Mouse (Mus musculus) regulatory T cell (primary cell): ENCODE measurements around the gene Gm44790.
"Not testable (repeated sequence)": the region's sequence is repeated elsewhere in the genome, so short reads cannot be mapped to it uniquely, and the experiment has no call there.

Experiments
- in situ Hi-C: fragments of 300-600 bp; cut with MboI, MseI; formaldehyde crosslinking; loops from one replicate; pipeline ENCODE4 v1.15.1; 2025; ENCODE audit warnings: high pct_unique_total_duplicates

The Gm44790 gene

GRCm38 (mm10) chr6:86472100-86472955 lies 45.9 kb downstream of the Gm44790 start:
- in situ Hi-C loops = loop anchor here (10.0 kb wide), 1 partner anchor 52 kb away; the partner anchor contains the start of gene Pcbp1

GRCm38 (mm10) chr6:86473077-86473476 lies 46.6 kb downstream of the Gm44790 start:
- in situ Hi-C loops = loop anchor here (10.0 kb wide), 1 partner anchor 52 kb away; the partner anchor contains the start of gene Pcbp1

- in situ Hi-C loops = loop anchor here (10.0 kb wide), 1 partner anchor 51 kb away; the partner anchor contains the start of gene Pcbp1
Measured at GRCm38 (mm10) chr6:86474072-86474471, 47.6 kb downstream of the Gm44790 start.

GRCm38 (mm10) chr6:86474646-86475181 lies 48.3 kb downstream of the Gm44790 start:
- in situ Hi-C loops = loop anchor here (10.0 kb wide), 1 partner anchor 50 kb away; the partner anchor contains the start of gene Pcbp1

- in situ Hi-C loops = loop anchor here (10.0 kb wide), 1 partner anchor 49 kb away; the partner anchor contains the start of gene Pcbp1
Measured at GRCm38 (mm10) chr6:86475462-86476167, 49.2 kb downstream of the Gm44790 start.

- in situ Hi-C loops = loop anchor here (10.0 kb wide), 1 partner anchor 48 kb away; the partner anchor contains the start of gene Pcbp1
Measured at GRCm38 (mm10) chr6:86476931-86477330, 50.5 kb downstream of the Gm44790 start.

- in situ Hi-C loops = loop anchor here (10.0 kb wide), 1 partner anchor 45 kb away; the partner anchor contains the start of gene Pcbp1
Measured at GRCm38 (mm10) chr6:86479311-86479710, 52.9 kb downstream of the Gm44790 start.

GRCm38 (mm10) chr6:86479816-86480188 lies 53.3 kb downstream of the Gm44790 start:
- in situ Hi-C loops = loop anchor here (10.0 kb wide), 1 partner anchor 45 kb away; the partner anchor contains the start of gene Pcbp1

- in situ Hi-C loops = no loop called here
Measured at GRCm38 (mm10) chr6:86480189-86480831, 53.9 kb downstream of the Gm44790 start.

GRCm38 (mm10) chr6:86481871-86482270 lies 55.4 kb downstream of the Gm44790 start:
- in situ Hi-C loops = no loop called here

GRCm38 (mm10) chr6:86485943-86486640 lies 59.6 kb downstream of the Gm44790 start:
- in situ Hi-C loops = no loop called here

GRCm38 (mm10) chr6:86487358-86488148 lies 61.1 kb downstream of the Gm44790 start:
- in situ Hi-C loops = no loop called here

- in situ Hi-C loops = no loop called here
Measured at GRCm38 (mm10) chr6:86488149-86488485, 61.7 kb downstream of the Gm44790 start.

GRCm38 (mm10) chr6:86489945-86490344 lies 63.5 kb downstream of the Gm44790 start:
- in situ Hi-C loops = no loop called here

GRCm38 (mm10) chr6:86490413-86490812 lies 64.0 kb downstream of the Gm44790 start:
- in situ Hi-C loops = not testable (repeated sequence)

- in situ Hi-C loops = no loop called here
Measured at GRCm38 (mm10) chr6:86493469-86494263, 67.2 kb downstream of the Gm44790 start.

- in situ Hi-C loops = no loop called here
Measured at GRCm38 (mm10) chr6:86494767-86495166, 68.3 kb downstream of the Gm44790 start.
